Mouse (Mus musculus): ENCODE measurements around the gene Peli1. TPM values are rescaled to one million over a fixed set of nuclear protein-coding genes. Genes with fewer than 3 reads are reported as not detected.
"Not testable (repeated sequence)": the region's sequence is repeated elsewhere in the genome, so short reads cannot be mapped to it uniquely, and the experiment has no call there.

The Peli1 gene
- polyA plus RNA-seq, 1 experiment = 1.4 TPM

DNA sequence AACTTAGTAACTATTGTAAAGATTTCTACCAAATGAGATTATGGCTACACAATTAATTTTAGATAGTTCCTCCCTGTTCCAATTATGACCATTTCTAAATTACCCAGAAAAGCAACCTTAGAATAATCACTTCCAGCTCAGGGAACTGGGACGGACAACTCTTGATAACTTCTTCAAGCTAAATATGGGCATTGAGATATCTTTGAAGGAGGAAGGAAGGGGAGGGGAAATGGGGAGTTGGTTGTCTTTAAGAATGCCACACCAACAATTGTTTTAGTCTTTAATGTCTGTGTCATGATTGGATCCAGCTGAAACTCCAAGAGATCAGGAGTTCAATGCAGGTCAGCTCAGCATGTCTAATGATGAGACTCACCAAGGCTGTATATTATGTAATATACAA lies 91.6 kb downstream of the Peli1 start:
- Histone ChIP-seq H3K4me3 (replicated peaks) (no peak overlapping the region), H3K27me3 (ENCODE audit: control insufficient read depth) (no peaks in the 10 kb centered on the region), H3K9me3 (ENCODE audit: control insufficient read depth, low read length) (no peaks in the 10 kb centered on the region), H3K36me3 (ENCODE audit: control insufficient read depth) (no peaks in the 10 kb centered on the region), H3K4me1 (ENCODE audit: control insufficient read depth) (peaks cover 8% of the 10 kb centered on the region)
- no peak for TF ChIP-seq GATA1 (IDR thresholded peaks at IDR 0.05; ENCODE audit: low read length)
- no peak for TF ChIP-seq TAL1 (IDR thresholded peaks at IDR 0.05; ENCODE audit: low read length)

DNA sequence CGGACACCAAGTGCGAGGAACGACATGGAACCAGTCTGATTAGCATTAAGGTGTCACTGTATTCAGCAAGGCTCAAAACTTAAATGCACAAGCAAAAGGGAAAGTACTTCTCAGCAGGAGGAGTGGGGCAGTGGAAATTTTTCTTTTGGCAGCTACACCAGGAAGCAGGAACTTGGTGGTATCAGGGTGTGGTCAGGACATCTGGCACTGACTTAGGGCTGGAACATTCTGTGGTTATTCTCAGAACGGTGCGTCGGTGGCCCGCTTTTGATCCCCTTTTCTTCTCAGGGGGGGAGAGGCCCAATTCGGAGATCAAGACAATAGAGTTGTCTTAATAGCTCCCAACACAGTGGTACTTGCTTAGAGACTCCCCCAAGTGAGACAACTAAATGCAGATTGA lies 100.7 kb downstream of the Peli1 start:
- not testable (repeated sequence) for H3K4me1 ChIP-seq (ENCODE audit: control insufficient read depth); H3K4me3 ChIP-seq (replicated peaks); H3K27me3 ChIP-seq (ENCODE audit: control insufficient read depth); H3K36me3 ChIP-seq (ENCODE audit: control insufficient read depth)
- H3K9me3 ChIP-seq (ENCODE audit: control insufficient read depth, low read length) = peaks cover 11% of the 10 kb centered on the region; the same call in 1 of the 2 replicates

DNA sequence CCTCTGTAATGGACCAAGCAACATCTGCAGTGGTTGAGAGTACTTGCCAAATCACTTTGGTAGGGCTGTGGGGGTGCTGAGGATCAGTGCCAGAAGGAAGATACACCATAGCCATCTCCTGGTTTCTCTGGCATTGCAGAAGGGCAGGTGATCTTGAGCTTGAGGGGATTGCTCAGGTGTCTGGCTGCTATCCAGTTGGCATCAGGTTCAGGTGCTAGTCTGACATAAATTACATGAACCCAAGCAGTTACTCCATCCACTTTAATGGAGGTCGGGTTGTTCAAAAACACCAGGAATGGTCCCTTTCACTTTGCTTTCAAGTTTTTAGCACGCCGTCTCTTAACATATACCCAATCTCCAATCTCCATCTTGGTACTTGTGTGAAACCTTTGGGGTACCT lies 103.8 kb downstream of the Peli1 start:
- no peaks in the 10 kb centered on the region for H3K36me3 ChIP-seq (ENCODE audit: control insufficient read depth)
- no peak overlapping the region for H3K4me3 ChIP-seq (replicated peaks)
- 0 out of 2 replicates have a peak, but pooled peaks cover 6% of the 10 kb centered on the region for H3K9me3 ChIP-seq (ENCODE audit: control insufficient read depth, low read length)
- no peak for TF ChIP-seq GATA1 (IDR thresholded peaks at IDR 0.05; ENCODE audit: low read length)
- no peak for TF ChIP-seq TAL1 (IDR thresholded peaks at IDR 0.05; ENCODE audit: low read length)
- no peaks in the 10 kb centered on the region for H3K27me3 ChIP-seq (ENCODE audit: control insufficient read depth)
- no peaks in the 10 kb centered on the region for H3K4me1 ChIP-seq (ENCODE audit: control insufficient read depth)

Other genes starting within 250 kb of the Peli1 start
- gene Vps54, start 148.0 kb downstream of the Peli1 start, polyA plus RNA-seq (2012) = 0.05 TPM in 2 replicates

Measured in erythroblast, embryonic 14.5 days (primary cell).